Mouse (Mus musculus) E14TG2a.4 (cell line): ENCODE results near the gene Ttc38.

Source experiments
- CTCF ChIP-seq: conservative IDR thresholded peaks from 2 replicates; pipeline ENCODE4 v1.5.1; 2014; ENCODE audit warnings: low read length
- NANOG ChIP-seq: IDR thresholded peaks from 2 replicates; pipeline ENCODE4 v1.6.1; 2014; ENCODE audit warnings: borderline replicate concordance, low read length, mixed read lengths

DNA sequence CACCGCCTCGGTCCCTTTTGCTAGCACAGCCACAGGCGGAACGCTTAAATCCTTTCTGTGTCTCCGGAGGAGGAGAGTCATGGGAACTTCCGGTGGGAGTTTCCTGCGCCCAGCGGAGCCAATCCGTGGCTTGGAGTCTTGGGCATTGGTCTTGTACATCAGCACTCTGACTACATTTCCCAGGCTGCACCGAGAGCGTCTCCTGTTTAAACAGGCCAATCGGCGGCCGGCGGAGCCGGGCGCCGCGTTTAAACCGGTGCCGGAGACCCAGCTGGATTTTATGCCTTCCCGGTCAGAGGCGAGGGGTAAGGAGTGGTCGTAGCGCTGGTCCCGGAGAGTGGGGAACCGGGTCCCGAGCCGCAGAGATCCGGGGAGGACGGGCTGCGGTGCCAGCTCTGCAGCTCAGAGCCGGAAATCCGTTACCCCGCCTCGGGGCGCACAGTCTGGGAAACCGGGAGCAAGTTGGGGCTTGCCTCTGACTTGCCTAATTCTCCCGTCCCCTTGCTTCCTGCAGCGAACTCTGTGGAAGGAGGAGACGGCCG lies 27.5 kb downstream of the Ttc38 start, which contains the start of gene Gtse1:
- TF ChIP-seq CTCF (no peak), NANOG (no peak)
